Mouse (Mus musculus) CD8-positive naive resting alpha-beta T cell, adult 2 months (primary cell): ENCODE results near the gene Ipo5.
A peak's percentile ranks its signal among the peaks of the same experiment; 100 is the strongest.

Source experiments
- DNase-seq, 2 experiments: peaks; one replicate each; pipeline ENCODE4 v3.0.0; 2022; ENCODE audit warnings: low read depth in 2 of 2, low spot score in 2 of 2

The Ipo5 gene

GRCm38 (mm10) chr14:120910733-120911324, at the start of gene Ipo5:
Gene Ipo5, plus strand, starts transcription at chr14:120911224.
- peak; percentile 90 for DNase-seq

GRCm38 (mm10) chr14:120863205-120863604, 47.8 kb upstream of the Ipo5 start:
- DNase-seq: no peak

DNA sequence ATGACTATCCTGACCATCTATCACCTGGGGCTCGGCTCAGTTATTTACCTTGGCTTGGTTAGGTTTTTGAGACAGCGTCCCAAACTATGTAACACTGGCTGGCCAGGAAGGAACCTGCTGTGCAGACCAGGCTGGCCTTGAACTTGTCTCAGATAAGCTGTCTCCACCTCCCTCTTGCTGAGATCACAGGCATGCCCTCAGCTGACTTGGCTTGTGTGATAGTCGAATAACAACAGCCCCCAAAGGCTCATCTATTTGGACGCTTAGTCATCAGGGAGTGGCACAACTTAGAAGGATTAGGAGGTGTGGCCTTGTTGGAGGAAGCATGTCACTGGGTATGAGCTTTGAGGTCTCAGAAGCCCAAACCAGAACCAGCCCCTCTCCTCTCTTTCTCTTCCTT, 46.1 kb upstream of the Ipo5 start:
- no peak for DNase-seq

DNA sequence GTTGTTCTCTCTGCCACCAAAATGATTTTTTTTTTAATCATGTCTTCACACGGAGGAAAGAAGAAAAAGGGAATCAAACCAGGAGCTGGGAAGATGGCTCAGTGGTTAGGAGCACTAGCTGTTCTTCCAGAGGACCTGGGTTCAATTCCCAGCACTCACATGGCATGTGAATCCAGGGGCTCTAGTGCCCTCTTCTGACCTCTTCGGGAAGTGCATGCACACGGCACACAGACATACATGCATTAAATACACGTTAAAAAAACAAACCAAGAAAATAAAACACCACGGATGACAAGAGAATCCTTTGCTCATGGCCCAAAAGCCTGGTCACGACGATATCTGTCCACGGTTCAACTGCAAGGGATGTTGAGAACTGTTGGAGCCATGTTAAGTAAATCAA, 44.5 kb upstream of the Ipo5 start:
- no peak for DNase-seq

- DNase-seq: no peak
Observed at GRCm38 (mm10) chr14:120867121-120867520, 43.9 kb upstream of the Ipo5 start.

DNA sequence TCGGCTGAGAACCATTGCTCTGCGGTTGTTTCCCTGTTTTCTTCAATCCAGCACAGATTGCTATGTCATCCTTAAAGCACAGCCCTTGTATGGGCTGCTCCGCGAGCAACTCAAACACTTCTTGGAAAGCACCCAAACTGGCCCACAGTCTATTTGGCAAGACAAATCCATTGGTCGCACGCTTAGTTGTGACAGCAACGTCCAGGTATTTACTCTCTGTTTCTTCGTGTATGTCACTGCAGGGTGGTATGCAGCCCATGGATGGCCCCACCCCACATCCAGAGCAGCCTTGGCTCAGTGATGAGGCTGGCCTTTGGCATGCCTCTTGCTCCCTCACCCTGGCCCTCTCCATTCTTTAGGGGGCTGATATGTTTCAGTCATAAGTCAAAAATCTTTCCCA, 42.5 kb upstream of the Ipo5 start:
- no peak for DNase-seq

- no peak for DNase-seq
Observed at GRCm38 (mm10) chr14:120870736-120871135, 40.3 kb upstream of the Ipo5 start.

DNA sequence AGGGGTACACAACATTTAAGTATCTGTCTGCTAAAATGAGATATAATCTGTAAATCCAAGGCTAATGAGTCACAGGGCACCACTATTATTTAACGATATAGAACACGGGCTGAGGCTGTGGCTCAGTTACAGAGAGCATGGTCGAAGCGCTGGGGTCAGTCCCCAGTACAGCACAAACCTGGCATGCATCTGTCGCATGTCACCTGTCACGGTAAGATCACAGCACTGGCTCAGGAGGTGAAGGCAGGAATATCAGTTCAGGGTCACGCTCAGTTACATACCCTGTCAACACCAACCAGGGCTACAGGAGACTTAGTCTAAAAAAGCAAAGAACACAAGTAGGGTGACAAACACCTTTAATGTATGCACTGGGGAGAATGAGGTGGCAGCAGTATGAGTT, 36.6 kb upstream of the Ipo5 start:
- no peak for DNase-seq

GRCm38 (mm10) chr14:120875144-120875543, 35.9 kb upstream of the Ipo5 start:
- DNase-seq: no peak

GRCm38 (mm10) chr14:120875811-120876388, 35.1 kb upstream of the Ipo5 start:
- no peak for DNase-seq

- DNase-seq: no peak
Observed at GRCm38 (mm10) chr14:120877147-120877546, 33.9 kb upstream of the Ipo5 start.

DNA sequence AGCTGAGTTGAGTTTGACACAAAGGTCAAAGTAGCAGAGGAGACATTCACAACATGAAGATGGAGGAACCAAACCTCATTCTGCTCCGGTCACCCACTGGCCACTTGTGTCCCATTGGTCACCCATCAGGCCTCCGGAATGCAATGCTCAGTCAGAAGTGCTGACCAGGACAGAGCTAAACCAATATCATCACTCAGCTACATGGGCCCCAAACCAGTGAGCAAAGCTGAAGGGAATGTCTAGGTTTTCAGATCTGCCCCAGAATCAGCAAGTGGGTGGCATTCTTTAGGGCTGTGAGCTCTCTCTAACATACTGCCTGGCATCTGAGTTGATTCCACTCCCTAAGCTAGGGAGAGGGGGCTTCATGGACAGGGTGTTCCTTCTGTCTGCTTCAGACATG, 32.0 kb upstream of the Ipo5 start:
- no peak for DNase-seq

DNA sequence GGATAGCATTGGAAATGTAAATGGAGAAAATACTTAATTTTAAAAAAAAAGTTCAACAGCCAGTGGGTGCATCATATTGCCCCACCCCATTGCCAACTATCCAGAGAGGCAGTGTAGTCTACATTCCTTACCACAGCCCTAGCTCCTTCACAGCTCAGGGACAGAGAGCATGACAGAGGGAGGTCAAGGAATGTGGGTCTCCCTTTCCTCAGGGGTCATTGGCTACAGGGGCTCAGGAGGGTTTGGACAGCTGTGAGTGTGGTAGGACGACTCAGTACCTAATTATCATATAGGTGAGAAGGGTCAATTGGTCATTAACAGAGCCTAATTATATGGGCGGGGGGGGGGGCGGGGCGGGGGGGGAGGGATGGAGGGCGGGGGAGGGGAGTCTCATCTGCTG, 30.4 kb upstream of the Ipo5 start:
- no peak for DNase-seq

DNA sequence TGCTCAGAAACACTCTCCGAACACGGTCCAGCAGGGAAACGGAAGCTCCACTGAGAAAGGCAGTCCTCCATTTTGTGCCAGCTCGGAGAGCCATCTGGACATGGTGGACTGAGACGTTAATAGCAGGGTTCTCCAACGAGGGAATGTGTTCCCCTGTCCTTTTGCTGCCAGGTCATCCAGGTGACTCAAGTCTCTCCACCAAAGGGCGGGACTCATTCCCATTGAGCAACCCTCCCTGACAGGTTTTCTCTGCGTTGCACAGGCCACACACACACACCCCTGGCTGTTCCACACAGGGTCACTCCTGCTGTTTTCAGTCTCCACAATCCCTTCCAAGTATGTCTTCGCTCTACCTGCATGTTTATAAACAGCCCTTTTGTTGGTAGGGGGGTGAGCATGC, 30.0 kb upstream of the Ipo5 start:
- DNase-seq: no peak

- no peak for DNase-seq
Observed at GRCm38 (mm10) chr14:120888681-120889080, 22.3 kb upstream of the Ipo5 start.

- no peak for DNase-seq
Observed at GRCm38 (mm10) chr14:120892369-120892768, 18.7 kb upstream of the Ipo5 start.

GRCm38 (mm10) chr14:120896613-120897012, 14.4 kb upstream of the Ipo5 start:
- no peak for DNase-seq

DNA sequence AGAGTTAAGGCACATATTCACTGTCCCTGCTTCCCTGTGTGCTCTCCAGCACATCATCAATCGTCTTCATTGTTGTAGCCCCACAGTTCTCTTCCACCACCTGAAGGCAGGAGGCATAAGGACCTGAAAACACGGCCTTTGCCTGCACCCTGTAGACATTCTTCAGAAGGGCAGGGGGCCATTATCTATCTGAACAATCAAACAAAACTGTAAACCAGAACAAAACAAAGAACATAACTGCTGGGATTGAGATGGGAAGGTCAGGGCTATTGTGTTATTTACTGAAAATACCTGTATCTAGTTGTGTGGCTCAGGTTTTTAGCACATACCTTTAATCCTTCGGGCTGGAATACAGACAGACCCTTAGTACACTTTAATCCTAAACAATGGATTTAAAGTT, 12.1 kb upstream of the Ipo5 start:
- DNase-seq: no peak

- no peak for DNase-seq
Observed at GRCm38 (mm10) chr14:120909396-120909795, 1.6 kb upstream of the Ipo5 start.

- peak; percentile 34 to 46 for DNase-seq
Observed at GRCm38 (mm10) chr14:120910320-120910719, 704 bp upstream of the Ipo5 start.

DNA sequence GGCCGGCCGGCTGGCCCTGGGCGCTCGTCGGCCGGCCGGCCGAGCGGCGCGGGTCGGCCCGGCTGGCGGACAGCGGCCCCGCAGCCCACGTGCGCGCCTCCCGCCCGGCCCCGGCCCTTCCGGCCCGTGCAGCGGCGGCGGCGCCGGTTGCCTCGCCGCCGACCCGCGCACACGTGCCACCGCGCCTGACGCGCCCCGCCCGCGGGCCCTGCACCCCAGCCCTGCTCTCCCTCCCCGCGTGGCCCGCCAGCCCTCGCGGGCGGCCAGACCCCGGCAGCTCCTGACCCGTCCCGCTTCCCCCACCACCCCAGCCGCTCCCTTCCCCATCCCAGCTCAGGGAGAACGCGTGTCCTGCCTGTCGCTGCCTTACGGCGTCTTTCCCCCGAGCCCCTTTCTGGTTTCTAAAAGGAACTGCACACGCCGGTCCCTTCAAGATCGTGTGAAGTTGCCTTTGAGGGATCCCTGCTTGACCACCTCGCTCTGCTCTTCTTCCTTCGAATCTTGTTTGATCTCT, 421 bp downstream of the Ipo5 start:
- DNase-seq: peak; percentile 8 to 12

DNA sequence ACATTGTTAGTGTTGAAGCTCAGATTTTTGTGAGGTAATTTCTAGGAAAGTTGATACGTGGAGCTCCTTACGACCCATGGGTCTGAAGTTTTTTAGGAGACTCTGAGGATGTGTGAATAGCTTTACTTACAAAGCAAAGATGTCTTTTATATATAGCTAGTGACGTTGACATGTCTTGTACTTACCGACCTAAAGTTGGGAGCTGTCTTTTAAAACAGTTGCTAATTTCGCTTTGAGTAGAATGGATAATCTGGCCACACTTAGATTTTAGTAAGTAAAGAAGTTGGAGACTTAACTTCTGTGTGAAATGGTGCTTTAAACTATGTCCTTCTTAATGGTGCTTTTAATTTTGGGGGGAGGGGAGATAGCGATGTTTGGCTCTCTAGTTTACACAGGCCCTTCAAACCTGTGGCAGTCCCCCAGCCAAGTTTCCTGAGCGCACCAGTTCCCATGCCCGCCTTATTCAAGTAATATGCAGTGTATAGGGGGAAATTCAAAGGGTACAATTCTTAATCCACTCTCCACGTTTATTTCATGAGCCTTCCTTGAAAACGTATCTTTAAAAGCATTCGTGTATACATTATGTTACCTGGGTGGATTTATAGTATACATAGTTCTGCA, 1.2 kb downstream of the Ipo5 start:
- DNase-seq: no peak

GRCm38 (mm10) chr14:120912916-120913315, 1.9 kb downstream of the Ipo5 start:
- DNase-seq: no peak
